Mouse (Mus musculus) stomach, adult 2 months (tissue): ENCODE data around the gene Gm8720. TPM values are rescaled to one million over a fixed set of nuclear protein-coding genes. Genes with fewer than 3 reads are reported as not detected.

Experiments used
- polyA plus RNA-seq: library from polyadenylated mRNA; depleted of rRNA; stranded (reverse); fragments of >200 nt; gene quantifications from 2 replicates; pipeline ENCODE4 v1.2.3, GENCODE M21; 2012; rRNA removed

Gm8720 gene
- not detected in 2 replicates for polyA plus RNA-seq

DNA sequence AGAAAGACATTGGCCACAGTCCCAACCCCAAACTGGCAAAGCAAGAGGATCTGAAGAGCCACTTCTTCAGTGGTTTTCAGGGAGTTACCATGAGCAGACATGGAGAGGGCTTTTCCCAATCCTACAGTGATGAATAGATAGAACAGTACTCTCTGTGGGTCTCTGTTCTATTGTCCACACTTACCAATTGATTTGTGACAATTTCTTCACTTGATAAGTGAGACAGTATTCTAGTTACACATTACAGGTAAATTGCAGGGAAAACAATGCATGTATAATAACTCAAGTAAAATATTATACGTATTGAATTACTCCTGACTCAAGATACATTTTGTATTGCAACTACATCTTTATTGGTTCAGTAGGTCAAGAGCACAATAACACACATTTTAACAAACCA lies at the start of gene Gm8720:
Gene Gm8720 (minus strand): TSS at position 101 of the 400 bp plus-strand sequence.

DNA sequence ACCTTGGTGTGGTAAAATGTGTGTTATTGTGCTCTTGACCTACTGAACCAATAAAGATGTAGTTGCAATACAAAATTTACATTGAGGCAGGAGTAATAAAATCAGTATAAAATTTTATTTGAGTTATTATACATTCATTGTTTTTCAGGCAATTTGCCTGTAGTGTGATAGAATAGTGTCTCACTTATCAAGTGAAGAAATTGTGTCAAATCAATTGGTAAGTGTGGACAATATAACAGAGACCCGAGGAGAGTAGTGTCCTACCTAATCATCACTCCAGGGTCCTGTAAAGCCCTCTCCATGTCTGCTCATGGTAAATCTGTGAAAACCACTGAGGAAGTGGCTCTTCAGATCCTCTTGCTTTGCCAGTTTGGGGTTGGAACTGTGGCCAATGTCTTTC lies 12.0 kb downstream of the Gm8720 start, which contains the start of gene Vmn1r163:
Gene Vmn1r163 (plus strand): TSS at position 301 of the 400 bp plus-strand sequence.

DNA sequence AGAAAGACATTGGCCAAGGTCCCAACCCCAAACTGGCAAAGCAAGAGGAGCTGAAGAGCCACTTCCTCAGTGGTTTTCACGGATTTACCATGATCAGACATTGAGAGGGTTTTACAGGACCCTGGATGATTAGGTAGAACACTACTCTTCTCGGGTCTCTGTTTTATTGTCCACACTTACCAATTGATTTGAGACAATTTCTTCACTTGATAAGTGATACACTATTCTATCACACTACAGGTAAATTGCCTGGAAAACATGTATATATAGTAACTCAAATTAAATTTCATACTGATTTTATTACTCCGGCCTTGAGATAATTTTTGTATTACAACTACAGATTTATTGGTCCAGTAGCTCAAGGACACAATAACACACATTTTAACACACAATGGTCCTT lies 47.4 kb downstream of the Gm8720 start, which contains the start of gene Gm4216:
Gene Gm4216 (minus strand): TSS at position 101 of the 400 bp plus-strand sequence.

Other genes with a start within 250 kb of the Gm8720 start
- not detected in 2 replicates for gene Vmn1r159, start 223.9 kb downstream of the Gm8720 start, polyA plus RNA-seq
- gene Vmn1r160, start 196.2 kb downstream of the Gm8720 start, polyA plus RNA-seq: not detected in 2 replicates
- gene Gm4214, start 82.8 kb downstream of the Gm8720 start, polyA plus RNA-seq: not detected in 2 replicates
- gene Gm4216, start 47.5 kb downstream of the Gm8720 start, polyA plus RNA-seq: not detected in 2 replicates
- not detected in 2 replicates for gene Vmn1r163, start 11.9 kb downstream of the Gm8720 start, polyA plus RNA-seq
- gene Gm10662, start 77.0 kb upstream of the Gm8720 start, polyA plus RNA-seq: not detected in 2 replicates
- not detected in 2 replicates for gene Vmn1r165, start 149.9 kb upstream of the Gm8720 start, polyA plus RNA-seq
- not detected in 2 replicates for gene Vmn1r166, start 184.2 kb upstream of the Gm8720 start, polyA plus RNA-seq
- not detected in 2 replicates for gene Gm6902, start 211.4 kb upstream of the Gm8720 start, polyA plus RNA-seq
- gene Nlrp4e, start 233.7 kb upstream of the Gm8720 start, polyA plus RNA-seq: not detected in 2 replicates